Mouse (Mus musculus): Measurements from ENCODE around the gene Rrp9. TPM values are rescaled to one million over a fixed set of nuclear protein-coding genes. Genes with fewer than 3 reads are reported as not detected.
A peak's percentile ranks its signal among the peaks of the same experiment; 100 is the strongest.

Gene Rrp9
- polyA plus RNA-seq, 1 experiment from 2014 or later: 44.3 TPM

DNA sequence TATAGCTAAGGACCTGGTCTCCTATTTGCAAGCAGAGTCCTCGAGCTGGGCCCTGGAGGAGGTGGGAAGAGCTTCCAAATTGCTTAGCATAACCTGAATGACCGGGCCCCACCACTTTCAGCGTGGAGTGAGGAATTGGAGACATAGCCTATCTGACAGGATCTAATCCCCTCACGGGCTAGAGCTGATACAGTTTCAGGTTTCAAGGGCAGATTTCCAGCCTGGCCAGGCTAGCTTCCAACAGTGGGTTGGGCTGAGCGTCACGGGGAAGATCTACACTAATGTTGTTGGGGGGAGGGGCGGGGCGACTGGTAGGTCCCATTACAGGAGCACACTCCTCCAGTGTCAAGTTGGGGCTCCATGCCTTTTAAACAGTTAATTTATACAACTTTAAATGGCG is 25.1 kb upstream of the Rrp9 start:
- Histone ChIP-seq H3K4me3 (replicated peaks) (no peak overlapping the region), H3K27ac (peak overlapping the region; percentile 41; the same call in 1 of the 2 replicates), H3K36me3 (no peaks in the 10 kb centered on the region), H3K9me3 (no peaks in the 10 kb centered on the region), H3K4me2 (peak overlapping the region; percentile 33; the same call in 1 of the 2 replicates), H3K4me1 (peaks cover 70% of the 10 kb centered on the region), H3K9ac (no peak overlapping the region), H3K27me3 (replicated peaks) (no peaks in the 10 kb centered on the region)
- ATAC-seq (ENCODE audit: insufficient read depth, low FRiP score, low read depth): no peak
- 10% methylated on average over 9 of the region's 9 CpGs for WGBS

DNA sequence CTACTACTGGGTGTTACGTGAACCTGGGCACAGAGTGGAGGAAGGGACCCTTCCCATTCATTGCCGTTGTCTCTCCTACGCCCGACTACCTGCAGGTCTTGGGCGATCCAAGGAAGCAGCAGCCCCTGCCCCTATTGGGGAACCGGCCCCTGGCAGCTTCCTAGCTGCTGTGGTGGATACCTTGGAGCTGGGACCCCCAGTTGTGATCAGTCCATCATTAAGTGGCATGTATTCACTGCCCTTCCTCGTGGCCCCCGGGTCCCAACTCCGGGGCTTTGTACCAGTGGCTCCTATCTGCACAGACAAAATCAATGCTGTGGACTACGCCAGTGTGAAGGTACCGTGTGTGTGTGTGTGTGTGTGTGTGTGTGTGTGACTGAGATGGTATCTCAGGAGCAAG is 24.5 kb upstream of the Rrp9 start:
- Histone ChIP-seq H3K27ac (0 out of 2 replicates have a peak overlapping the region, but pooled peaks have one; percentile 41), H3K4me3 (replicated peaks) (no peak overlapping the region), H3K4me1 (peaks cover 74% of the 10 kb centered on the region), H3K36me3 (no peaks in the 10 kb centered on the region), H3K9ac (no peak overlapping the region), H3K4me2 (no peak overlapping the region), H3K27me3 (replicated peaks) (no peaks in the 10 kb centered on the region), H3K9me3 (no peaks in the 10 kb centered on the region)
- 64% methylated on average over 11 of the region's 11 CpGs for WGBS
- no peak for ATAC-seq (ENCODE audit: insufficient read depth, low FRiP score, low read depth)

DNA sequence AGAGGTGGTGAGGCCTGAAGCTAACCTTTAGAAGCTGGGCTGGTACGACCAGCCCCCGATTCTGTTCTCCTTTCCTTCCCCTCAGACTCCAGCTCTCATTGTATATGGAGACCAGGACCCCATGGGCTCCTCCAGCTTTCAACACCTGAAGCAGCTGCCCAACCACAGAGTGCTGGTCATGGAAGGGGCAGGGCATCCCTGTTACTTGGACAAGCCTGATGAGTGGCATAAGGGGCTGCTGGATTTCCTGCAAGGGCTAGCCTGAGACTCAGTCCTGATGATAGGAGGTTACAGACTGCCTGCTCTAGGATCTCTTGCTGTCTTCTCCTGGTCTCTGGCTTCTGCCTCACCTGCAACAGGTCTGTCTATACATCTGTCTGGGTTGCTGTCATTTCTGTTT is 23.9 kb upstream of the Rrp9 start:
- H3K27me3 ChIP-seq (replicated peaks): no peaks in the 10 kb centered on the region
- H3K36me3 ChIP-seq: no peaks in the 10 kb centered on the region
- H3K9me3 ChIP-seq: no peaks in the 10 kb centered on the region
- H3K4me2 ChIP-seq: no peak overlapping the region
- no peak for ATAC-seq (ENCODE audit: insufficient read depth, low FRiP score, low read depth)
- 51% methylated on average over 2 of the region's 2 CpGs for WGBS
- H3K4me3 ChIP-seq (replicated peaks): no peak overlapping the region
- peaks cover 76% of the 10 kb centered on the region for H3K4me1 ChIP-seq
- H3K27ac ChIP-seq: no peak overlapping the region
- no peak overlapping the region for H3K9ac ChIP-seq

DNA sequence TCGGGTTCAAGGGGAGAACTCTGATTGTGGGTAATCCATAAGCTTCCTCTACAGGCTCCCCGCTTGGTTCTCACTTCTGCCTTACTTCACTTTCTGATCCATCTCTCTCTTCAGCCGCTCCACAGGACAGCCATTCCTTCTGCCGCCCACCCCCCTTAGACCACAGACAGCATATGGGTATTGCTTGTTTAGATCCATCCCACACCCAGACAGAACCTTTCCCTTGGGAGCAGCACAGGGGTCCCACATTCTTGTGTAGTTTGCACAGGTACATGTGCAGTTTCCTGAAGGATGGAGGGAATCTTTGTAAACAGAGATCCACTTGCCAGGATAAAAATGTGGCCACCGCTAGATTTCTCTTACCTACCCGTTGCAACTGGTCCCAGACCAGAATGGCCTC is 23.4 kb upstream of the Rrp9 start:
- no peaks in the 10 kb centered on the region for H3K27me3 ChIP-seq (replicated peaks)
- H3K4me1 ChIP-seq: peaks cover 78% of the 10 kb centered on the region
- no peak for ATAC-seq (ENCODE audit: insufficient read depth, low FRiP score, low read depth)
- no peak overlapping the region for H3K27ac ChIP-seq
- 37% methylated on average over 6 of the region's 6 CpGs for WGBS
- H3K36me3 ChIP-seq: no peaks in the 10 kb centered on the region
- no peak overlapping the region for H3K9ac ChIP-seq
- no peaks in the 10 kb centered on the region for H3K9me3 ChIP-seq
- H3K4me2 ChIP-seq: peak overlapping the region; percentile 91
- H3K4me3 ChIP-seq (replicated peaks): no peak overlapping the region

DNA sequence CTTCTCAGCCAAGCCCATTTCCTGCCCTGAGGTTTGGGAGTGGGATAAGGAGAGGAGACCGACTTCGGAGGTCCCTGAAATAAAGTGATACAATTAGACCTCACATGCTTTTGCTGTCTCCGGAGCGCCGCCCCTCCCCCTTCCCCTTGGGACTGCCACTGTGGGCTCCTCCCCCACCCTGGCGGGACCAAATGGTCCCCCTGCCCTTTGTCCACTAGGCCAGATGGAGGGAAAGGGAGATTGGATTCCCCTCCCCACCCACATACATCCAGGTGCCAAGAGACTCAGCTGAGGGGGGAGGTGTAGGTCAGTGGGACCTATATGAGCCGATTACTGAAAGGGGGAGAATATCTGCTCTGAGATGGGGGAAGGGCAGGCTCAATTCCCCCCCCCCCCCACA is 22.9 kb upstream of the Rrp9 start:
- Histone ChIP-seq H3K9me3 (no peaks in the 10 kb centered on the region), H3K9ac (no peak overlapping the region), H3K27ac (peak overlapping the region; percentile 78), H3K36me3 (no peaks in the 10 kb centered on the region), H3K4me3 (replicated peaks) (peak overlapping the region; percentile 68), H3K4me2 (peak overlapping the region; percentile 91), H3K4me1 (peaks cover 80% of the 10 kb centered on the region), H3K27me3 (replicated peaks) (no peaks in the 10 kb centered on the region)
- WGBS: 3% methylated on average over 7 of the region's 7 CpGs
- ATAC-seq (ENCODE audit: insufficient read depth, low FRiP score, low read depth): no peak

DNA sequence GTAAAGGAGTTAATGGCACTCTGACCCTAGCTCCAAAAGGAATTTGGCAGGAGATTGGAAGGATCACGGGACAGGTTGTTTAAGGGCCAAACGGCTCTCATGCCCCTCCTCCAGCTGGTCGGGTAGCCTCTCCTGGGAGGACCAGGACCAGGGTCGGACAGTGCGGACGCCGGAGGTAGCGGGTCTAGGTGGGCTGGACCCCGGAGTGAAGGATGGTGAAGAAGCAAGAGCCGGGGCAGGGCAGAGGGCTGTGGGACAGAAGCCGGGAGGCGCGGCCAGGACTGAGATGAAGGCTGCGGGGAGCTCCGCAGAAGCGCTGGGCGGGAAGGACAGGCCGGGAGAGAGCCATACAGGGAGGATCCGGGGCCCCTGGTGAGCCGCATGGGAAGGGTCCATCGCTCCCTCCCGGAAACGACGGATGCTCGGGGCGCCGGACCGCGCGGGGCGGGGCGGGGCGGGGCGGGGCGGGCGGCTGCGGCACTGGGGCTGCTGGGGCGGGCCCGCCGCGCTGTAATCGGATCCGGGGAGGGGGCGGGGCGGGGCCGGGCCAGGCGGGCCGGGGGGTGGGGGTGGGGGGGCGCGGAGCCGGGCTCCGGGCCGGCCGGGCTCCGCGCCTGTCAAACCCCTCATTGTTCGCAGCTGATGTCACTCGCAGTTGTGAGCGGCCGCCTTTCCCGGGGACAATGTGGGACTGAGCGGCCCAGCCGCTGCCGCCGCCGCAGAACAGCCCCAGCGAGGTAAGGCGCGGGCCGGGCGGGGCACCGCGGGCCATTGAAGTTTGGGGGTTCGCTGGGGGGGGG is 22.3 kb upstream of the Rrp9 start, which contains the start of gene Pcbp4:
TSS of gene Pcbp4 (plus strand) at position 21 of the 800 bp plus-strand sequence.
- WGBS: under 1% methylated on average over 51 of the region's 74 CpGs
- H3K27me3 ChIP-seq (replicated peaks): no peaks in the 10 kb centered on the region
- H3K9me3 ChIP-seq: no peaks in the 10 kb centered on the region
- peak within 1 kb of the TSS; percentile 80 for H3K27ac ChIP-seq
- H3K36me3 ChIP-seq: no peaks in the 10 kb centered on the region
- peak within 1 kb of the TSS; percentile 91 for H3K4me2 ChIP-seq
- peaks cover 74% of the 10 kb centered on the region for H3K4me1 ChIP-seq
- peak; percentile 72 for ATAC-seq (ENCODE audit: insufficient read depth, low FRiP score, low read depth)
- H3K9ac ChIP-seq: peak within 1 kb of the TSS; percentile 68
- peak within 1 kb of the TSS; percentile 68 for H3K4me3 ChIP-seq (replicated peaks)

DNA sequence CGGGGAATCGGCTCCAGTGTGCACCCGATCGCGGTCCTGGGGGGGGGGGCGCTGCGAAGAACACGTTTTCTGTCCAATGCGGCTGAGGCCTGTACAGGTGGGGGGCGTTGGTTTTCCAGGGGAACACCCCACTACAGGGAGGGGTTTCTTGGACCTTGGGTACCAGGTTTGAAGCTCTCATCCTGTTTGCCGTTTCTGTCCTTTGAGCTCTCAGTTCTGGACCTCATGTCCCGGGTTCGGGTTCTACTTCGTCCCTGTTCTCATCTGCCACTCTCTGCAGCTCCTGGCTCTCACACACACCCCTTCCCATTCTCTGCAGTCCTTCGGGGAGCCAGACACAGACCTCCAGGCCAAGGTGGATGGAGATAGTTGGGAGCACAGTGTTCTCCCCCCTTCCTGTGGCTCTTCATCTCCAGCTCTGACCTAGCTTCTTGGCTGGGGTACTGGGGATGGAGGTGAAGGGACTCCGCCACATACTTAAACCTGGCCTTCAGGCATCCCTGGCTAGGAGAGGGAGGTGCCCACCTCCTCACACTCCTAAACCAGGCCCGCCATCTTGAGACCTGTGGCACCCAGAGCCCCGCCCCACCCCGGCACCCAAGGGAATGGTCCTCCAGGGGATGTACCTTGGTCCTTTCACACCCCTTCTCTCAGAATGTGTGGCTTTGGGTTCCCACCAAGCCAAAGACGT is 21.5 kb upstream of the Rrp9 start:
- peak overlapping the region; percentile 80 for H3K27ac ChIP-seq
- no peaks in the 10 kb centered on the region for H3K36me3 ChIP-seq
- ATAC-seq (ENCODE audit: insufficient read depth, low FRiP score, low read depth): no peak
- H3K27me3 ChIP-seq (replicated peaks): no peaks in the 10 kb centered on the region
- WGBS: 7% methylated on average over 20 of the region's 20 CpGs
- peaks cover 67% of the 10 kb centered on the region for H3K4me1 ChIP-seq
- H3K9ac ChIP-seq: peak overlapping the region; percentile 68
- peak overlapping the region; percentile 91 for H3K4me2 ChIP-seq
- H3K9me3 ChIP-seq: no peaks in the 10 kb centered on the region
- peak overlapping the region; percentile 68 for H3K4me3 ChIP-seq (replicated peaks)

DNA sequence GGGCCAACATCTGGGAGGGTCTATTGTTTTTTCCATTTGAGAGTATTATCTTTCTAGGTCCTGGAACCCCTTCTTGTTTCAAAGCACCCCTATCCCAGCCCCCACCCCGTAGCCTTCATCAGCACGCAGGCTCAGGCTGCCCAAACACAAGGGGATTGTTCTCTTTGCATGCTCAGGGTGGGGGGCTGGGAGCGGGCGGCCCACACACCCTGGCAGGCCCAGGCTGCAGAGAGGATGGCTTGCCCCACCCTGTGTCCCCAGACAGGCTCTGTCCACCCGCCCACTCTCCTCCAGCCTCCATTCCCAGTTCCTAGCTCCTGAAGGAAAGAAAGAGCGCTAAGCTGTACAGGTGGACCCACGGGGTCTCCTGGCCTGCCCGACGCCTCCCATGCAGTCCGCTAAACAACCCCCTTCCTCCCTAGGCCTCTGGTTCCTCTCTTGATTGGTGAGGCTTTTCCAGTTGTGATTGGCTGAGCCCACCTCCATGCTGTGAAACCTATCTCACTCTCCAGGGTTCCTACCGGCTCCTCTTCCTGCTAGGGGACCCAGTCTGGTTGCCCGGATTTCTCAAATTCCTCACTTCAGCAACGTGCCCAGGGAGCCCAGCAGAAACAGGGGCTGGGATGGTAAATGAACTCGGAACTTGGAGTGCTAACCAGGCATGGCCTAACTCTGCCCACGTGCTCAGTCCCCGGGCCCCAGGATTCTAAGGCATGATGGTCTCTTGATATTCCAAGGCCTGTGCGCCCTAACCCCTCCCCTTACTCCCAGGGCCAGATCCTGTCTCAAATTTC is 20.7 kb upstream of the Rrp9 start:
- peak overlapping the region; percentile 68 for H3K4me3 ChIP-seq (replicated peaks)
- peak overlapping the region; percentile 12; the same call in 1 of the 2 replicates for H3K9ac ChIP-seq
- peak overlapping the region; percentile 91 for H3K4me2 ChIP-seq
- no peak; the same call in 1 of the 2 replicates for ATAC-seq (ENCODE audit: insufficient read depth, low FRiP score, low read depth)
- H3K4me1 ChIP-seq: peaks cover 60% of the 10 kb centered on the region
- H3K27me3 ChIP-seq (replicated peaks): no peaks in the 10 kb centered on the region
- no peaks in the 10 kb centered on the region for H3K36me3 ChIP-seq
- 10% methylated on average over 16 of the region's 17 CpGs for WGBS
- no peaks in the 10 kb centered on the region for H3K9me3 ChIP-seq
- peak overlapping the region; percentile 80 for H3K27ac ChIP-seq

DNA sequence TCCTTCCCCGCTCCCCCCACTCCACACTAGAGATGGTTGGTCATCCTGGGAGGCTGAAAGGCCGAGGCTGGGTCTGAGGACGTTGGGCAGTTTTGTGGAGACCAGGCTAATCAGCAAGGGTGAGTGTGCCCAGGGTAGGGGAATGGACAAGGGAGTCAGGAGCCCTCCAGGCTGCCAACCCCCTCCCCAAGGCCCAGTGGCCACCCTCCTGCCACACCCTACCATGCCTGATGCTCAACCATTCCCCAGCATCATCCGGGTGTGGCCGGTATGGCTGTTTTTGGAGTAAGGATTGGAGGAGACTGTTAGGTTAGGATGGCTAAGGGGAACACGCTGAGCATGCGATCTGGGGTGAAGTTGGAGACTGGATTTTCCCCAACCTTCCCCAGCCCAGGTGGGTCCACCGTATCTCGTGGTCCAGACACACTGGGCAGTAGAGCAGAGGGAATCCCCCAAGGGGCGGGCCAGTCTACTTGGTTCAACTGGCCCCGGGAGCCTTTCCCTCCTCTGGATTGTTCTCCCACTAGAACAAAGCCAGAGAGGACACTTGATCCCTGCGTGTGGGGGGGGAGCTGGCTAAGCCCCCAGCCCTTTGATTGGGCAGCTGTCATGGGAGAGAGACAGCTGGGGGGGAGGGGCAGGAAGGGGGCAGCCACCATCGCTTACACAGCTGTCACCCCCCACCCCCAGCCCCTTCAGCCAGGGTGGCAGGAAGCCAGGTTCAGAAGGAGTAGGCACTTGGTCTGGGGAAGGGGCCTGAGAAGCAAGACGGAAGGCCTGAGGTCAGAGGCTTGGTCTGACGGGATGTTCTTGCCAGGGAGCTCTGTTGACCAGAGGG is 19.2 kb upstream of the Rrp9 start:
- Histone ChIP-seq H3K9ac (no peak overlapping the region), H3K9me3 (no peaks in the 10 kb centered on the region), H3K36me3 (no peaks in the 10 kb centered on the region), H3K4me3 (replicated peaks) (0 out of 2 replicates have a peak overlapping the region, but pooled peaks have one; percentile 1), H3K27me3 (replicated peaks) (no peaks in the 10 kb centered on the region), H3K27ac (peak overlapping the region; percentile 28), H3K4me2 (peak overlapping the region; percentile 91), H3K4me1 (peaks cover 47% of the 10 kb centered on the region)
- no peak for ATAC-seq (ENCODE audit: insufficient read depth, low FRiP score, low read depth)
- WGBS: 40% methylated on average over 15 of the region's 15 CpGs

DNA sequence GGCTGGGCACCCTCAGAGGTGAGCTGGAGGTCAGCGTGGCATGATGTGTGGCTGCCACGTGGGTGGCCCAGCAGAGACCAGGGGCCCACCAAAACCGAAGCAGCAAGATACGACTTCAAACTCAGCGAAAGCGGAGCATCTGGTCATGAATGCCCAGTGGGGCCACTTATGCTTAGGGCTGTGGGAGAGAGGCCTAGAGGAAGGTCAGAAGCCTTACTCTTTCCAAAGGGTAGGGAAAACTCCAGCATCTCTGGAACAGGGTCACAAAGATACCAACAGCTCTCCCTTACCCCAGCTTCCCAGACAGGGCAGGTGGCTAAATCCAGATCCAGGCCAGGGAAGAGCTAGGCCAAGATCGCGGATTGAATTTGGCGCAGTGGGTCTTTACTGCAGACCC is 18.6 kb upstream of the Rrp9 start:
- Histone ChIP-seq H3K27ac (0 out of 2 replicates have a peak overlapping the region, but pooled peaks have one; percentile 28), H3K4me3 (replicated peaks) (0 out of 2 replicates have a peak overlapping the region, but pooled peaks have one; percentile 1), H3K27me3 (replicated peaks) (no peaks in the 10 kb centered on the region), H3K9me3 (no peaks in the 10 kb centered on the region), H3K4me2 (no peak overlapping the region), H3K9ac (no peak overlapping the region), H3K4me1 (peaks cover 47% of the 10 kb centered on the region), H3K36me3 (peaks cover 3% of the 10 kb centered on the region; the same call in 1 of the 2 replicates)
- WGBS: 54% methylated on average over 9 of the region's 9 CpGs
- ATAC-seq (ENCODE audit: insufficient read depth, low FRiP score, low read depth): no peak

DNA sequence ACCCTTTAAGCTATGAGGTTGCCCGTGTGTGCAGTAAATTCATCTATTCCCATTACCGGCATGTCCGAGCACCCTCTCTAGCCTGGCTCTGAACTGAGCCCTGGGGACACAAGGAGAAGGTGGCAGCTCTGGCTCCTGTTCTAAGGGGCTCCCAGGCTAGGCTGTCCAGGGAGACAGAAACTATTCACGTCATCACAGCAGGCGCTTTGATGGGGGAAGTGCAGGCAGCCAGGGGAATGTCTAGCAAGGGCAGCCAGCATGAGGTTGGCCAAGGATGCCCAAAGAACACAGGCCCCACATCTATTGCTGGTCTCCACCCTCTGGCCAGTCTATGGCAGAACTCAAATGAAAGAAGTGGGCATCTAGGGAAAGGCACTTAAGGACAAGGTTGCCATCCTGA is 17.8 kb upstream of the Rrp9 start:
- Histone ChIP-seq H3K9ac (no peak overlapping the region), H3K27ac (no peak overlapping the region), H3K4me1 (peaks cover 42% of the 10 kb centered on the region), H3K36me3 (peaks cover 4% of the 10 kb centered on the region; the same call in 1 of the 2 replicates), H3K4me3 (replicated peaks) (no peak overlapping the region), H3K9me3 (no peaks in the 10 kb centered on the region), H3K27me3 (replicated peaks) (no peaks in the 10 kb centered on the region), H3K4me2 (no peak overlapping the region)
- ATAC-seq (ENCODE audit: insufficient read depth, low FRiP score, low read depth): no peak
- 81% methylated on average over 5 of the region's 5 CpGs for WGBS

Data from stomach, embryonic 15.5 days (tissue).